Mouse (Mus musculus): ENCODE measurements around the gene Adamtsl1. TPM values are rescaled to one million over a fixed set of nuclear protein-coding genes. Genes with fewer than 3 reads are reported as not detected.

The Adamtsl1 gene
- polyA plus RNA-seq, 1 experiment from 2014 or later, result 16.9 TPM

GRCm38 (mm10) chr4:85554696-85555095 is 40.7 kb downstream of the Adamtsl1 start:
- WGBS, result 65% methylated on average over 3 of the region's 3 CpGs
- H3K4me1 ChIP-seq (replicated peaks), result no peaks in the 10 kb centered on the region
- H3K9me3 ChIP-seq, result no peaks in the 10 kb centered on the region
- no peaks in the 10 kb centered on the region for H3K27me3 ChIP-seq
- no peak overlapping the region for H3K4me2 ChIP-seq
- H3K36me3 ChIP-seq, result no peaks in the 10 kb centered on the region
- no peak overlapping the region for H3K4me3 ChIP-seq
- ATAC-seq (ENCODE audit: low read depth), result no peak
- H3K9ac ChIP-seq, result no peak overlapping the region
- no peak overlapping the region for H3K27ac ChIP-seq (replicated peaks)

GRCm38 (mm10) chr4:85559753-85560152 is 45.8 kb downstream of the Adamtsl1 start:
- Histone ChIP-seq H3K27ac (replicated peaks) (no peak overlapping the region), H3K9ac (no peak overlapping the region), H3K4me1 (replicated peaks) (no peaks in the 10 kb centered on the region), H3K4me2 (no peak overlapping the region), H3K4me3 (no peak overlapping the region), H3K36me3 (no peaks in the 10 kb centered on the region), H3K9me3 (no peaks in the 10 kb centered on the region), H3K27me3 (no peaks in the 10 kb centered on the region)
- no peak for ATAC-seq (ENCODE audit: low read depth)
- WGBS, result 84% methylated on average over 6 of the region's 6 CpGs

GRCm38 (mm10) chr4:85585426-85585825 is 71.5 kb downstream of the Adamtsl1 start:
- Histone ChIP-seq H3K27me3 (no peaks in the 10 kb centered on the region), H3K4me2 (no peak overlapping the region), H3K27ac (replicated peaks) (no peak overlapping the region), H3K36me3 (no peaks in the 10 kb centered on the region), H3K9me3 (no peaks in the 10 kb centered on the region), H3K9ac (no peak overlapping the region), H3K4me3 (no peak overlapping the region), H3K4me1 (replicated peaks) (no peaks in the 10 kb centered on the region)
- ATAC-seq (ENCODE audit: low read depth), result no peak
- WGBS, result 83% methylated on average over 2 of the region's 2 CpGs

GRCm38 (mm10) chr4:85588928-85589327 is 75.0 kb downstream of the Adamtsl1 start:
- Histone ChIP-seq H3K9me3 (no peaks in the 10 kb centered on the region), H3K9ac (no peak overlapping the region), H3K4me3 (no peak overlapping the region), H3K27me3 (no peaks in the 10 kb centered on the region), H3K4me2 (no peak overlapping the region), H3K27ac (replicated peaks) (no peak overlapping the region), H3K4me1 (replicated peaks) (no peaks in the 10 kb centered on the region), H3K36me3 (no peaks in the 10 kb centered on the region)
- 87% methylated on average over 4 of the region's 4 CpGs for WGBS
- no peak for ATAC-seq (ENCODE audit: low read depth)

GRCm38 (mm10) chr4:85591037-85591436 is 77.1 kb downstream of the Adamtsl1 start:
- no peaks in the 10 kb centered on the region for H3K27me3 ChIP-seq
- H3K9me3 ChIP-seq, result no peaks in the 10 kb centered on the region
- no peak overlapping the region for H3K27ac ChIP-seq (replicated peaks)
- H3K36me3 ChIP-seq, result no peaks in the 10 kb centered on the region
- WGBS, result 67% methylated on average over 7 of the region's 7 CpGs
- H3K4me3 ChIP-seq, result no peak overlapping the region
- no peak overlapping the region for H3K4me2 ChIP-seq
- H3K9ac ChIP-seq, result no peak overlapping the region
- ATAC-seq (ENCODE audit: low read depth), result no peak
- H3K4me1 ChIP-seq (replicated peaks), result no peaks in the 10 kb centered on the region

GRCm38 (mm10) chr4:85594159-85594558 is 80.2 kb downstream of the Adamtsl1 start:
- ATAC-seq (ENCODE audit: low read depth), result no peak
- H3K4me1 ChIP-seq (replicated peaks), result no peaks in the 10 kb centered on the region
- H3K27me3 ChIP-seq, result no peaks in the 10 kb centered on the region
- H3K36me3 ChIP-seq, result no peaks in the 10 kb centered on the region
- no peaks in the 10 kb centered on the region for H3K9me3 ChIP-seq
- H3K9ac ChIP-seq, result no peak overlapping the region
- H3K4me2 ChIP-seq, result no peak overlapping the region
- no peak overlapping the region for H3K4me3 ChIP-seq
- H3K27ac ChIP-seq (replicated peaks), result no peak overlapping the region

GRCm38 (mm10) chr4:85613331-85613730 is 99.4 kb downstream of the Adamtsl1 start:
- Histone ChIP-seq H3K27ac (replicated peaks) (no peak overlapping the region), H3K4me3 (no peak overlapping the region), H3K36me3 (no peaks in the 10 kb centered on the region), H3K9ac (no peak overlapping the region), H3K9me3 (no peaks in the 10 kb centered on the region), H3K4me1 (replicated peaks) (no peaks in the 10 kb centered on the region), H3K4me2 (no peak overlapping the region), H3K27me3 (no peaks in the 10 kb centered on the region)
- ATAC-seq (ENCODE audit: low read depth), result no peak
- WGBS, result 75% methylated on average over 3 of the region's 3 CpGs

- WGBS, result 88% methylated on average over 5 of the region's 5 CpGs
Measured at GRCm38 (mm10) chr4:85618746-85619145, 104.8 kb downstream of the Adamtsl1 start.

GRCm38 (mm10) chr4:85619261-85619660 is 105.3 kb downstream of the Adamtsl1 start:
- no peaks in the 10 kb centered on the region for H3K4me1 ChIP-seq (replicated peaks)
- H3K4me2 ChIP-seq, result no peak overlapping the region
- H3K4me3 ChIP-seq, result no peak overlapping the region
- no peak for ATAC-seq (ENCODE audit: low read depth)
- no peaks in the 10 kb centered on the region for H3K27me3 ChIP-seq
- 86% methylated on average over 3 of the region's 3 CpGs for WGBS
- no peak overlapping the region for H3K27ac ChIP-seq (replicated peaks)
- H3K9me3 ChIP-seq, result peaks cover 3% of the 10 kb centered on the region; the same call in 1 of the 2 replicates
- H3K36me3 ChIP-seq, result no peaks in the 10 kb centered on the region
- no peak overlapping the region for H3K9ac ChIP-seq

More at GRCm38 (mm10) chr4:85618746-85619145, 104.8 kb downstream of the Adamtsl1 start:
- no peaks in the 10 kb centered on the region for H3K27me3 ChIP-seq
- no peak for ATAC-seq (ENCODE audit: low read depth)
- H3K9ac ChIP-seq, result no peak overlapping the region
- no peak overlapping the region for H3K4me2 ChIP-seq
- peaks cover 3% of the 10 kb centered on the region; the same call in 1 of the 2 replicates for H3K9me3 ChIP-seq
- H3K27ac ChIP-seq (replicated peaks), result no peak overlapping the region
- no peaks in the 10 kb centered on the region for H3K4me1 ChIP-seq (replicated peaks)
- H3K36me3 ChIP-seq, result no peaks in the 10 kb centered on the region
- no peak overlapping the region for H3K4me3 ChIP-seq

GRCm38 (mm10) chr4:85629381-85629780 is 115.4 kb downstream of the Adamtsl1 start:
- 92% methylated on average over 7 of the region's 7 CpGs for WGBS
- no peak for ATAC-seq (ENCODE audit: low read depth)
- H3K4me3 ChIP-seq, result no peak overlapping the region

GRCm38 (mm10) chr4:85669271-85669670 is 155.3 kb downstream of the Adamtsl1 start:
- 72% methylated on average over 5 of the region's 5 CpGs for WGBS
- Histone ChIP-seq H3K27ac (replicated peaks) (no peak overlapping the region), H3K9ac (no peak overlapping the region), H3K4me2 (no peak overlapping the region), H3K27me3 (no peaks in the 10 kb centered on the region), H3K4me3 (no peak overlapping the region), H3K9me3 (no peaks in the 10 kb centered on the region), H3K4me1 (replicated peaks) (no peaks in the 10 kb centered on the region), H3K36me3 (no peaks in the 10 kb centered on the region)
- ATAC-seq (ENCODE audit: low read depth), result no peak

More at GRCm38 (mm10) chr4:85629381-85629780, 115.4 kb downstream of the Adamtsl1 start:
- Histone ChIP-seq H3K36me3 (no peaks in the 10 kb centered on the region), H3K9ac (no peak overlapping the region), H3K27me3 (no peaks in the 10 kb centered on the region), H3K4me1 (replicated peaks) (no peaks in the 10 kb centered on the region), H3K4me2 (no peak overlapping the region), H3K27ac (replicated peaks) (no peak overlapping the region), H3K9me3 (no peaks in the 10 kb centered on the region)

- H3K9ac ChIP-seq, result no peak overlapping the region
- no peak for ATAC-seq (ENCODE audit: low read depth)
- no peaks in the 10 kb centered on the region for H3K9me3 ChIP-seq
- H3K4me2 ChIP-seq, result no peak overlapping the region
- WGBS, result 68% methylated on average over 1 of the region's 1 CpGs
- no peak overlapping the region for H3K27ac ChIP-seq (replicated peaks)
- H3K36me3 ChIP-seq, result no peaks in the 10 kb centered on the region
- H3K4me3 ChIP-seq, result no peak overlapping the region
- H3K27me3 ChIP-seq, result no peaks in the 10 kb centered on the region
- H3K4me1 ChIP-seq (replicated peaks), result no peaks in the 10 kb centered on the region
Measured at GRCm38 (mm10) chr4:85669735-85670134, 155.8 kb downstream of the Adamtsl1 start.

GRCm38 (mm10) chr4:85672290-85672689 is 158.3 kb downstream of the Adamtsl1 start:
- ATAC-seq (ENCODE audit: low read depth), result no peak
- H3K4me3 ChIP-seq, result no peak overlapping the region
- 56% methylated on average over 4 of the region's 4 CpGs for WGBS
- no peaks in the 10 kb centered on the region for H3K36me3 ChIP-seq
- H3K27me3 ChIP-seq, result no peaks in the 10 kb centered on the region
- H3K9ac ChIP-seq, result no peak overlapping the region
- H3K4me1 ChIP-seq (replicated peaks), result no peaks in the 10 kb centered on the region
- no peak overlapping the region for H3K27ac ChIP-seq (replicated peaks)
- no peaks in the 10 kb centered on the region for H3K9me3 ChIP-seq
- H3K4me2 ChIP-seq, result no peak overlapping the region

Measured in neural tube, embryonic 13.5 days (tissue).